Mouse (Mus musculus): Measurements from ENCODE around the gene Gm45062. TPM values are rescaled to one million over a fixed set of nuclear protein-coding genes. Genes with fewer than 3 reads are reported as not detected.

Gene Gm45062
- total and polyA plus RNA-seq, 3 experiments: 2.7 to 4.1 (median 3.2) TPM

GRCm38 (mm10) chr6:8373851-8374250 lies 114.6 kb downstream of the Gm45062 start:
- in situ Hi-C loops (cut with MboI; ENCODE audit: low pct_ligation_motif_present, low pct_unique_long_range_greater_than_20kb, low sequenced_read_pairs): no loop called here

GRCm38 (mm10) chr6:8374290-8374689 lies 115.0 kb downstream of the Gm45062 start:
- Histone ChIP-seq H3K4me2 (ENCODE audit: insufficient read depth, low read depth, poor library complexity, severe bottlenecking) (no peak overlapping the region), H3K79me2 (replicated peaks; ENCODE audit: control insufficient read depth, extremely low read depth, insufficient read depth, poor library complexity, severe bottlenecking) (no peaks in the 10 kb centered on the region), H3K9me3 (replicated peaks; ENCODE audit: low read length) (no peaks in the 10 kb centered on the region), H3K4me1 (ENCODE audit: control insufficient read depth in 1 of 2, insufficient read depth in 2 of 2) (no peaks in the 10 kb centered on the region), H3K27me3 (replicated peaks) (no peaks in the 10 kb centered on the region), H3K4me3 (replicated peaks in 1 of 3; ENCODE audit: low read depth in 2 of 3, low read length in 2 of 3, poor library complexity in 1 of 3) (no peak overlapping the region), H3K9ac (ENCODE audit: insufficient read depth, low read depth) (no peak overlapping the region), H3K27ac (ENCODE audit: insufficient read depth, low read depth) (no peak overlapping the region), H3K36me3 (replicated peaks in 1 of 2; ENCODE audit: control insufficient read depth in 1 of 2, insufficient read depth in 1 of 2, low read length in 1 of 2) (peaks cover 3 to 10% of the 10 kb centered on the region in 2 experiments)
- in situ Hi-C loops (cut with MboI; ENCODE audit: low pct_ligation_motif_present, low pct_unique_long_range_greater_than_20kb, low sequenced_read_pairs): no loop called here
- no peak for TF ChIP-seq IRF4 (IDR thresholded peaks at IDR 0.05; ENCODE audit: low read depth, low read length)
- TF ChIP-seq POLR2A (IDR thresholded peaks at IDR 0.05; ENCODE audit: low read depth, low read length): no peak
- no peak for TF ChIP-seq SMC3 (IDR thresholded peaks at IDR 0.05; ENCODE audit: low read depth, low read length)
- TF ChIP-seq ZMIZ1 (IDR thresholded peaks at IDR 0.05; ENCODE audit: low read depth, low read length): no peak
- TF ChIP-seq UBTF (IDR thresholded peaks at IDR 0.05; ENCODE audit: low read depth, low read length): no peak
- no peak for TF ChIP-seq TBP (conservative IDR thresholded peaks at IDR 0.05; ENCODE audit: low read depth, low read length)
- TF ChIP-seq ZKSCAN1 (IDR thresholded peaks at IDR 0.05; ENCODE audit: borderline replicate concordance, low read depth, low read length): no peak
- TF ChIP-seq NRF1 (IDR thresholded peaks at IDR 0.05; ENCODE audit: low read depth, low read length): no peak
- TF ChIP-seq ZC3H11A (IDR thresholded peaks at IDR 0.05; ENCODE audit: low read depth, low read length): no peak
- no peak for TF ChIP-seq NELFE (IDR thresholded peaks at IDR 0.05; ENCODE audit: low read depth, low read length)
- TF ChIP-seq MXI1 (IDR thresholded peaks at IDR 0.05; ENCODE audit: low read depth, low read length): no peak
- TF ChIP-seq GABPA (IDR thresholded peaks at IDR 0.05; ENCODE audit: insufficient replicate concordance, low read depth, low read length): no peak
- dilution Hi-C loops (cut with MboI; ENCODE audit: extremely low pct_ligation_motif_present, extremely low pct_unique_long_range_greater_than_20kb, low sequenced_read_pairs): no loop called here
- DNase-seq (ENCODE audit: extremely low read depth): no peak

More at GRCm38 (mm10) chr6:8373851-8374250, 114.6 kb downstream of the Gm45062 start:
- no peak overlapping the region for H3K4me2 ChIP-seq (ENCODE audit: insufficient read depth, low read depth, poor library complexity, severe bottlenecking)
- no peaks in the 10 kb centered on the region for H3K27me3 ChIP-seq (replicated peaks)
- TF ChIP-seq ZNF384 (IDR thresholded peaks at IDR 0.05; ENCODE audit: low read depth, low read length): no peak
- TF ChIP-seq MAFK (IDR thresholded peaks at IDR 0.05; ENCODE audit: insufficient replicate concordance, low read length): no peak
- TF ChIP-seq USF2 (conservative IDR thresholded peaks at IDR 0.05; ENCODE audit: low read depth, low read length): no peak
- TF ChIP-seq RCOR1 (conservative IDR thresholded peaks at IDR 0.05; ENCODE audit: low read depth, low read length): no peak
- no peak for TF ChIP-seq ZKSCAN1 (IDR thresholded peaks at IDR 0.05; ENCODE audit: borderline replicate concordance, low read depth, low read length)
- no peak for TF ChIP-seq SIN3A (IDR thresholded peaks at IDR 0.05; ENCODE audit: low read length)
- no peak for TF ChIP-seq NRF1 (IDR thresholded peaks at IDR 0.05; ENCODE audit: low read depth, low read length)
- no peak for TF ChIP-seq CHD1 (IDR thresholded peaks at IDR 0.05; ENCODE audit: low read depth, low read length)
- TF ChIP-seq MXI1 (IDR thresholded peaks at IDR 0.05; ENCODE audit: low read depth, low read length): no peak
- TF ChIP-seq ETS1 (conservative IDR thresholded peaks at IDR 0.05; ENCODE audit: low read depth, low read length): no peak
- TF ChIP-seq POLR2AphosphoS2 (IDR thresholded peaks at IDR 0.05; ENCODE audit: low read depth, low read length): no peak
- TF ChIP-seq MAX (IDR thresholded peaks at IDR 0.05; ENCODE audit: low read length): no peak
- TF ChIP-seq GABPA (IDR thresholded peaks at IDR 0.05; ENCODE audit: insufficient replicate concordance, low read depth, low read length): no peak
- no peak for TF ChIP-seq UBTF (IDR thresholded peaks at IDR 0.05; ENCODE audit: low read depth, low read length)
- H3K4me1 ChIP-seq (ENCODE audit: control insufficient read depth in 1 of 2, insufficient read depth in 2 of 2): no peaks in the 10 kb centered on the region
- no peak overlapping the region for H3K4me3 ChIP-seq (replicated peaks in 1 of 3; ENCODE audit: low read depth in 2 of 3, low read length in 2 of 3, poor library complexity in 1 of 3)
- DNase-seq (ENCODE audit: extremely low read depth): no peak
- H3K36me3 ChIP-seq (replicated peaks in 1 of 2; ENCODE audit: control insufficient read depth in 1 of 2, insufficient read depth in 1 of 2, low read length in 1 of 2): peaks cover 3 to 8% of the 10 kb centered on the region in 2 experiments
- no peak overlapping the region for H3K27ac ChIP-seq (ENCODE audit: insufficient read depth, low read depth)
- H3K9me3 ChIP-seq (replicated peaks; ENCODE audit: low read length): no peaks in the 10 kb centered on the region
- no peak overlapping the region for H3K9ac ChIP-seq (ENCODE audit: insufficient read depth, low read depth)
- H3K79me2 ChIP-seq (replicated peaks; ENCODE audit: control insufficient read depth, extremely low read depth, insufficient read depth, poor library complexity, severe bottlenecking): no peaks in the 10 kb centered on the region
- dilution Hi-C loops (cut with MboI; ENCODE audit: extremely low pct_ligation_motif_present, extremely low pct_unique_long_range_greater_than_20kb, low sequenced_read_pairs): no loop called here
